Mouse (Mus musculus): ENCODE results near the gene Rbfox3. TPM values are rescaled to one million over a fixed set of nuclear protein-coding genes. Genes with fewer than 3 reads are reported as not detected.

The Rbfox3 gene
- total RNA-seq, 4 experiments from 2014 or later: 229 to 281 (median 270) TPM

DNA sequence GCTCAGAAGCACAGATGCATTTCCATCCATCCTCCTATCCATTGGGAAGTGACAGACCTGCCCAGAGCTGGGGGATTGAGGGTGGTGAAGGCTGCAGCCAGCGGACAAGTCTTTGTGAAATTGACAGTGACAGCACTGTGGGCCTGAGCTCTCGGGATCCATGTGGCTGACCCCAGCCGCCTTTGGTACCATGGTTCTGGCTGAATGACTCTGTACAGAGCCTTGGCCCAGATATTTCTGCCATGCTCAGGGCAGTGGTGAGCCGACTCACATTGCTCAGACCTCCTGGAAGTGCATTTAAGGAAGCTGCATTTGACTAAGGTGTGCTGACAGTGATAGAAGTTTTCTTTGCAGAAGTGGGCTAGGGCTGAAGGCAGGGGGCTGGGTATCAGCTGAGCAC, 144.0 kb downstream of the Rbfox3 start:
- no peak for DNase-seq (ENCODE audit: low spot score in 2 of 2)

DNA sequence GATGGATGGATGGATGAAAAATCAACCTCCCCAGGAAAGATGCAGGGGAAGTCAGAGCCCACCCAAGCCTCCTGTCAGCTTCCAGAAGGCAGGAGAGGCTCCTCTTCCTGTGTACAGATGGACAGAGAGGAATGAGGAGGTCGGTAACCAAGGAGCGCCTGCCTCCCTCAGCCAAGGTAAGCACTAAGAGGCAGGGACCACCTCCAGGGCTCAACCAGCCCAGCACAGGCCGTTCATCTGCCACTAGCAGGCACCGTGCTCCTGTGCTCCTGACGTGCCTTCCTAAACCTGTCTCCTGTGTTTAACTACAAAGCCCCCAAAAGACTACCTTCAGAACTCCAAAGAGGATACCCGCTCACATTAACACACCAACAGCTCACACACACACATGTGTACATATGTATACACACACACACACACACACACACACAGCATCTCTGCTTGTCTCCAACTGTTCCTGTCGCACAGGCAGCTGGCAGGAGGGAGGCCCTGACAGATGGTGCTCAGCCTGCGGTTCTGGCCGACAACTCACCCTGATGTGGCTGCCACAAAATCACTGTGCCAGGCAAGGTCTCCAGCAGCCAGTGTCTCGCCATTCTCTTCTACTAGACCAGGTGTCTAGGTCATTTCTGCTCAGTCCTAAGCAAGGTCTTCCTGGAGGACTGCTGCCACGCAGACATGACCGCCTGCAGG, 151.0 kb downstream of the Rbfox3 start:
- peak in 1 of 2 experiments; percentile 61 for DNase-seq (ENCODE audit: low spot score in 2 of 2)

DNA sequence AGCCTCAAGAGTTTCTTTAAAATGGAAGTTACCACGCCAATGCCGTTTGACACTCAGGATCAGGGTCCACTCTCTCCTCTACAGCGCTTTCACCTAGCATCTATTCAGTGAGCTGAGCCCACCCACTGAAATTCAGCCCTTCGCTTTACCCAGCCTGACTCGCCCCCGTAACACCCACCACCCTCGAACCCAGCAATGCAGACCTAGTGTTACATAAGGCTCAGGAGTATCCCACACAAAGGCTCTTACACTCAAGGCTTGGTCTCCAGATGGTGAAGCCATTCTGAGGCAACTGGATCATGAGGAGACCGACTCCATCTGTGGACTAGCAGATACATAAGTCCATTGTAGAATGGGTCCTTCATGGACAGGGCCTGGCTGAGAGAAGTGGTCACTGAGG, 152.2 kb downstream of the Rbfox3 start:
- no peak for DNase-seq (ENCODE audit: low spot score in 2 of 2)

DNA sequence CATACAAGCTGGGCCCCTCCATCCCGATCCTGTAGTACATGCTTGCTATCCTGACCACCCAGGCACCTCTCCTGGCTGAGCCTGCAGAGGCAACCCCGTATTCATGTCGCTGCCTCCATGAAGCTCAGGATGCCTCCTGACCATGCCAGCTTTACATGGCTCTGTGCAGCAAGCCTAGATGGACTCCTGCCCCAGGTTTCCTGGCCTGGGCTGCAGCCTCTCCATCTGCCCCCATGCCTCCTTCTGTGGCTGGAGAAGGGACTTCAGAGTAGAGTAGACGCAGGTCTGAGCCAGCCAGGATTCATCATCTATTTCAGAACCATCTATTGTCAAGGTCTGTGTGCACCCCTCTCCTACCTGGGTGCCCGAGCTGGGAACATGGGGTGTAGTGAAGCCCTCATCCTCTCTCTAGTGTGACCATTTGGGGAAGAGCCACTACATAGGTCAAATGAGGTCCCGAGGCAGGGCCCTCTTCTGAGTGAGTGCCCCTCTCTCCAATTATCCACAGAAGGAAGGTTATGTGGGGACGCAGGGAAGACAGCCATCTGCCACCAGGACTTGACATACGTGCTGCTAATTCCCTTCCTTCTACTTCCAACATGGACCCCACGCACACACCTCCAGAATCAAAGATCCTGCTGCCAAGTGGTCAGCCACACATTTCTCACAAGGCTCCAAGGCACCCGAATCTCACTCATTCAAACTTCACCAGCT, 153.0 kb downstream of the Rbfox3 start:
- DNase-seq (ENCODE audit: low spot score in 2 of 2): no peak

DNA sequence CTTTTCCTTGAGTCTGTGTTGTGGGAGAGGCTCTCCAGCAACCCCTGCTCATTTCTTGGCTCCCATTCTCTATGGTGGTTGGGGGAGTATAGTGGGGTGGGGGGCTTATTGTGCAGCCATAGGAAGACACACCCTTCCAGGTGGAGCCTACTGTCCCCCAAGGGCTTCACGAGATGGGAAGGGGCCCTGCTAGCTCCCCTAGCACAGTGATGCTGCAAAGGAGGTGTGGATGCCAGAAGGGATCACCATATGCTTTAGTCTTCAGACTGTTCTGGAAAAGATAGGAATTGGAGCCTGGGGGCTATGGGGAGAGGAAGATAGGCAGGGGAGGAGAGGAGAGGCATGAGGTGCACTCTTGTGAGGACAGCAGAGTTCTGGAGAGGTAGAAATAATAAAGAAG, 153.9 kb downstream of the Rbfox3 start:
- no peak for DNase-seq (ENCODE audit: low spot score in 2 of 2)

DNA sequence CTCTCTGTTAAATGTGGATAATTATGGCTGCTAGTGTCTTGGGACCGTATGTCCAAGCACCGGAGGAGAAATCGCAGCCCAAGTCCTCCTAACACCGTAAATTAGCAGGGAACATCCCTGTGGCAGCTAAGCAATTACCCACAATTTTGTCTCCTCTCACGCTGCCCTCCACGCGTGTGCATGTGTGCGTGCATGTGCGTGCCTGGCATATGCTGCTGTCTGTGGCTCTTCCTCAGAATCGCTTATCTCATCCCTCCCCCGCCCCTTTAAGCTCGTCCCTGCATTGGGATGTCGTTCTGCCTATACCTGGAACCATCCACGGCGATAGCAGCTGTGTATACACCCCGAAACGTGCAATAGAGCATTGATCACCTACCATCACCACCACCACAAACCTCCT, 156.4 kb downstream of the Rbfox3 start:
- no peak for DNase-seq (ENCODE audit: low spot score in 2 of 2)

DNA sequence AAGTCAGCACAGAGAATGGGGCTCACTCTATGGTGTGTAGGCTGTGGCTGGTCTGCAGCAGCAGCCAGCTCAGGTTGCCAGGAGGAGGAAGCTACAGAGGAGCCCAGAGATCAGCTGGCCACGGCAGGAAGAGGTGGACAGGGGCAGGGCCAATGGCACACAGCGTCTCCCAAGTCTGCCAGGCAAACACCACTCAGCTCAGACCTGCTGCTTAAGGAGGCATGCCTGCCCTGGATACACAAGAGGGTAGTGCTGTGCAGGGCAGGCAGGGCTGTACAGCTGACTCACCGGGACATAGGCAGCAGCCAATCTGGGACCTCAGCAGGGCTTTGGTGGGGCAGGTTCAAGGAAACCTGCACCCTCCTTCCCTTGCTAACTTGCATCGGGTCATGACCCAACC, 156.9 kb downstream of the Rbfox3 start:
- DNase-seq (ENCODE audit: low spot score in 2 of 2): no peak

DNA sequence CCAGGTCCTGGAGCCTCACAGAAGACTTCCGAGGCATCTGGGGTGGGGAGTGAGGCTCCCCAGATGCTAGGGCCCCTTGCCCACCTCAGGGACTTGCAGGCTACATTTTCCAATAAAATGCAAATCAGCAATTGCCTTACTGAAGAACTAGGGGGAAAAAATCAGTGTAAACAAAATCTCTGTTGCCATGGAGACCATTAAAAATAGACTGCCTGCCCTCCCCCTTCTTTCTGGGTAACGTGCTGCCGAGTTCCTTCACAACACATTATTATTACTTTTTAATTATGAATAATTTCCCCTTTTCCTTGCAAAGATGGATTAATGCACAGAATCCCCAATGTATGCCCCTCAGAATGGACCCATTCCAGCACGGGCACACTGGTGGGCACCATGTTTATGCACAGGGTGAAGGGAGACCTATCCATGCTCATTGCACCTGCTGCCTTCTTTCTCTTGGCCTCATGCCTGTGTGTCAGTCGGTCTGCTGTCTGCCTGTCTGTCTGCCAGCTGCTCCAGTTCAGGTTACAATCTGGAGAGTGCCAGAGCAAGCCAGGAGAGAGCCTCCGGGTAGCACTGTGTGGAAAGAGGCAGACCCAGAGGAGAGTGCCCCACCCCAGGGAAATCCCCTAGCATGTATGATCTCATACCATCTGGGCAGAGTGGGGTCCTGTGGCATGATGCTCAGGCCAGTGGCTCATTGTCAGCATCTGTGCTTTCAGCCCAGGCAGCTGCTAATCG, 159.3 kb downstream of the Rbfox3 start:
- peak in 1 of 2 experiments; percentile 60 for DNase-seq (ENCODE audit: low spot score in 2 of 2)

DNA sequence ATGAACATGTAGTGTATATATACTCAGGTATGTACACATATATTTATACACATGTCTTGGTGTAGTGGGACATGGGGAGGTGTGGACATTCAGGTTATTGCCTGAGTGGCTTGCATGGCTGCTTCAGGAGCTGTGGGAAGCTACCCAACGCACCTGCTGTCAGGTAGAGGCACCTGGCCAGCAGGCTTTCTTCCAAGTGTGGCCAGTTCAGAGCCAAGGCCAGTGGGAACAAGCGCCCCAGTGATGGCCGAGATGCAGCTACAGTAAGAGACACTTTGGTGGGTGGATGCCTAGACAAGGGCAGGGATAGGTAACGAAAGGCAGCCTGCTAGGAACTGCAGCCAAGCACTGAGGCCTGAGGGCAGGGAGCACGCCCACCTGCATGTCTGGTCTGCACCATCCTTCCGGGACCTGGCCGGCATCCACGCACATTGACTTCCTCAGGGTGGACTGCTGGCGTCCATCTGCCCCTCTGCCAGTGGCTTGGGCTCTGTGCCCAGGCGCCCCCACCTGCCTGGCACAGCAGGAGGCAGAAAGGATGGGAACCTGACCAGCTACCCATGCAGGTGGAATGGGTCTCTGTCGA, 160.6 kb downstream of the Rbfox3 start:
- DNase-seq (ENCODE audit: low spot score in 2 of 2): no peak

DNA sequence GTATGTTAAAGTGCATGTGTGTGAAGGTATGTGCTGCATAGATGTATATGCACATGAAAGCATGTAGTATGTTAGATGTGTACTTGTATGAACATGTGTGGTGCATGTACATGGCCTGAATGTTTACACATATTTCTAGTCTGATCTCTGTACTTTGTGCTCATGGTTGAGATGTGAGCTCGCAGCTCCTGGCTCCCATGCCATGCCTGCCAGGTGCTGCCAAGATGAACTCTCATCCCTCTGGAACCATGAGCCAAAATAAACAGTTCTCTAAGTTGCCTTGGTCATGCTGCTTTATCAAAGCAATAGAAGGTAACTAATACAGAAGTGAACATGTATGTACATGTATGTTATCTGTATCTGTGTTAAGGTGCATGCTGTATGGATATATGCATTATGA, 161.9 kb downstream of the Rbfox3 start:
- DNase-seq (ENCODE audit: low spot score in 2 of 2): no peak

DNA sequence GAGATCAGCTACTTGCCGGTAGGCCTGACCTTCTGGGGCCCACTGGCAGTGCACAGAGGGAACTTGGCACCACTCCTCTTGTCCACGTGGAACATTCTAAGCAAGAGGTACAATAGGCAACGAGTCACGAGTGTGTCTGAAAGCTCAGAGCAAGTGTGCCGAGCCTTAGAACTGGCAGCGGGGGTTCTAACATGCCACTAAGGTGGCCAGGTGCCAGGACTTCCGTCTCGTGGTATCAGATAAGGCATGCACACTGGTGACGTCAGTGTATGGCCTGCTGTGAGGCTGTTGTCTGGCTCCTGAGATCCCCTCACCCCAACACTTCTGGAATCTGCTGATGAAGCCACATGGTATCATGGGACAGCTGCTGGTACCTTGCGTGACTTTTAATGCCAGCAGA, 162.8 kb downstream of the Rbfox3 start:
- DNase-seq (ENCODE audit: low spot score in 2 of 2): no peak

DNA sequence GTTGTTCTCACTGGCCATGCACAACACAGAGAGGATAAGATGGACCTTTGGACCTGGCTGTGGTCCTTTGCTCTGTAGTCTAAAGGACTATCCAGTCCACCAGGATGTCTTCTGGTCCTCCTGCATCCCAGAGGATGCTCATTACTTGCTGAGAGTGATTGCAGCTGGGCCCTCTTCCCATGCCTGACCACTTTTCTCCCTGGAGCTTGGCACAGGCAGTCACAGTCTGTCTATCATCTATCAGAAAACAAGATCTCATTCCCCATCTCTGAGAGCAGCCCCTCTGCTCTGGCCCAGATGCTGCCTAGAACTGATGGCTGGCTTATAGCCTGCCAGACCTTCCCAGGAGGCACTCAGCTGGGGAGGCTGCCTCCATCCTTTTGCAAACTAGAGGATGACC, 166.1 kb downstream of the Rbfox3 start:
- no peak for DNase-seq (ENCODE audit: low spot score in 2 of 2)

DNA sequence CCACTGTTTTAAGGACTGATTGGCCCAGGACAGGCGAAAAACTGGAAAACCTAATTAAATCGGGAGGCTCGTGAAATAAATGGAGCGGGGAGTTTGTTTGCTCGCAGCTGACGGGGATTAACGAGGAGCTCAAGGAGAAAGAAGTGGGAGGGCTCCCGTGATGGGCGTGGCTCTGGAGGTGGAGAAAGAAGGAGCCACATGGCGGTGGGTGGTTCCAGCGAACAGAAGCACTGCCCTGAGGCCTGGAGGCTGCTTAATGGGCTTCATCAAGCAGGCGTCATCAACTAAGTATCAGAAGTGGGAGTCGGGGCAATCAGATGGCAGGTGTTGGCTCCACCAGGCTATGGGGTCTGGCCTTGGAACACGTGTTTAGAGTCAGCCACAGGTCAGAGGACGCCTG, 166.6 kb downstream of the Rbfox3 start:
- peak; percentile 57 to 68 for DNase-seq (ENCODE audit: low spot score in 2 of 2)

DNA sequence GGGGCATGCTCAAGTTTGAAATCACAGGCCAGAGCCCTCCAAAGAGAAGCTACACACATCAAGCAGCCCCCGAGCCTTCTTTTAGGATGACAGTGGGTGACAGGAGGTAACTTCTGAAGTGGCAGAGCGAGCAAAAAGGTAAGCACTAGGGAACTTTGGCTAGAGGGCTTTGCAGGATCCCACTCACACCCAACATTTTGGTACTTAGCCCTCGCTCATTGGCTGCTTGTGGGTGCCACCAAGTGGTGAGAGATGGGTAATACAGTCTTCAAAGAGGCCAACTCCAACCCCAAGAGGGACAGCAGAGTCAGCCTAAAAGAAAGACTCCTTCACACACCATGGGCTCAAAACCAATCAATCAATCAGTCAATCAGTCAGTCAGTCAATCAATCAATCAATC, 168.6 kb downstream of the Rbfox3 start:
- no peak for DNase-seq (ENCODE audit: low spot score in 2 of 2)

DNA sequence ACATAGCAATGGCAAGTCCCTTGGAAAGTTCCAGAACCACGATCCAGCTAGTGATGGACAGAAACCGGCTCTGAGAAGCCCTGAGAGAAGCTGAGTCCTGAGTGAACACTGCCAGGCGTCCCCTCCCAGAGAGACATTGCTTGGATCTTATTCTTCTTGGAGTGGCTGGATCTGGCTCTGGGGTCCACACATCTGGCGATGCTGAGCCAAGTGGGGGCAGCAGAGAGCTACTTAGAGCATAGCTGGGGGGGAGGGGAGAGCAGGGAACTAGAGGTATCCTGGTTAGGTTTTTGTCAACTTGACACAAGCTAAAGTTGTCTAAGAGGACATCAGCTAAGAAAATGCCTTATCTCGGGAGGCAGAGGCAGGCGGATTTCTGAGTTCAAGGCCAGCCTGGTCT, 170.1 kb downstream of the Rbfox3 start:
- DNase-seq (ENCODE audit: low spot score in 2 of 2): no peak

DNA sequence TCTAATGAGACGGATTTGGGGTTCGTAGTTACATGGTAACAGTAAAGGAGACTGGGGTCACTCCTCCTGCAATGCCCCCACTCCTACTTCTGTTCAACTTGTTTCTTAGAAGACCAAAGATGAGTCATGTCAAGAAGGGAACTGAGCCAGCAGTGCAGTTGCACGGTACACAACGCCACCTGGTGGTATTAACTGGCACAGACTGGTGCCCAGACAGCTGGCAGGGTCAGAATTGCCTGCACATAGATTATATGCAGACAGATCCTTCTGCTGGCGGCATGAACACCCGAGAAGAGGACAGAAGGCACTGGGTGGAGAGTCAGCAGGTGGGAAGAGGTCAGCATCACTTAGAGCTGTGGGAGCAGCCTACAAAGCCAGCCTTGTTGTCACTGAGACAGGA, 171.4 kb downstream of the Rbfox3 start:
- peak; percentile 74 to 83 for DNase-seq (ENCODE audit: low spot score in 2 of 2)

DNA sequence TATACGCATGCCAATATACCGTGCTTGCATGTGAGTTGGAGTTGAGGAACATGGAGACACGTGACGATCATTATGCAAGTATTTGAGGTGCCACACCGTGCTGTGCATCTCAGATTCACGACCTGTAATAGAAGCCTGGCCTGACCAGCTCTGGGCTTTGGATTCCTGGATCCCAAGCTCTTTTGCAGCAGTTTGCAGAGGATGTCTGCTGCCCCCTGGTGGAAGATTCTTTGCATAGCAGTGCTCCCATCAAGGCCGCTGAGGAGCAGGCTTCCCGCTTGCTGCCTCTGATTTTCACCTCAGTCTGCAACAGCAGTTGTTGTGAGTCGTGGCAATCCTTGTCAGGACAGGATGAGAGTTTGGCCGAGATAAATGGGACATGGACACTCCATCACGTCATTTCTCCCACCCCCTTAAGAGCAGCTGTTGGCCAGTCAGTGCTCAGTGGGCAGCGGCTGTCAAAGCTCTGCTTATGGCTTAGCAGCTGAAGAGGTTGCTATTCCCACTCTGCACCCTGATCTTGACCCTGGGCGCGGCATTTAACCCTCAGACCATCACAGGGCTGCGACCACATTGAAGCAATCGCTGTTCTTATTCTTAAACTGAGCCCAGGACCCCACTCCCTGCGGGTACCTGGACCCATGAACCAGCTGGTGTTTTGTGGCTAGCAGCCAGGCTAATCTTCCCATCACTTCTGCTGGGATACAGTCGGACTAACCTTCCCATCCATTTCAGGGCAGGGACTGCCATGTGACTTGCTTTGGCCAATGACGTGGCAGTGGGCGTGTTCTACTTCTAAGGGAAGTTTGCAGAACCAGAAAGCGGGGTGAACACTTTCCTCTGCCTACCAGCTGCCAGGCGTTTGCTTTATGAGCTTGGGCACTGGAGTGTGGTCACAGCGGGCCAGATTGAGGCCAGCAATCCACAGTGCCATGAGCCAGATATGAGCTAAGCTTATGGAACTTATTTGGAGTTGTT, 172.3 kb downstream of the Rbfox3 start:
- DNase-seq (ENCODE audit: low spot score in 2 of 2): peak; percentile 84 to 93

DNA sequence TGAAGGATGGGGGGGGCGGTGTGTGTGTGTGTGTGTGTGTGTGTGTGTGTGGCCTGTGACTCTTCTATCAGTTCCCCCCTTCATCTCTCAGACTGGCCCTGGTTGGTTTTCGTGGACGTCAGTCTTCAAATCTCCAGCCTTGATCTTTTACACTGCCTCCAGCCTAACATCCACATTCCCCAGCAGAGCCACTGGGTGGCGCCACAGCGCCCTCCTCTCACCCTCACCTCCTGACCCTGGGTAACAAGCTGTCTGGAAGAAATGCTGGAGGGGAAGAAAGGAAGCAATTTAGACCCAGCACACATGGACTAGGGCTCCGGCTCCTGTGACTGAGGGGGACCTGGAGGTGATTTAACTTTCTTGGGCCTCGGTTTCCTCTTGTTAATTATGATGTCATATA, 173.1 kb downstream of the Rbfox3 start:
- no peak for DNase-seq (ENCODE audit: low spot score in 2 of 2)

DNA sequence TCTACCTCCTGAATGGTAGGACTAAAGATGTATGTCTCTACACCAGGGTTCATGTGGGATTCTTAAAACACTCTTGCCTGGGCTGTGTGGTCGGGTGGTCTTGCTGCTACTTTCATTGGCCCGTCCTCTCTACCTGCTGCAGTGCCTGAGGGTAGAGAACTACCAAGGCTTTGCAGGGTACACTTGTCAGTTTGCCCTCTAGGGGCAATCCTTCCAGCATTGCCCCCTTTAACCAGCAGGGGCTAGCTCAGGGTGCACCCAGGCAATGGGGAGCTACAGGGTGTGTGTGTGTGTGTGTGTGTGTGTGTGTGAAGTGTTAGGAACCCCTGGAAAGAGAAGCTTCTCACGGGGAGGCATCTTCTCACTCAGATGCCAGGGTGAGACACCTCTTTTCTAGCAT, 173.6 kb downstream of the Rbfox3 start:
- DNase-seq (ENCODE audit: low spot score in 2 of 2): no peak

DNA sequence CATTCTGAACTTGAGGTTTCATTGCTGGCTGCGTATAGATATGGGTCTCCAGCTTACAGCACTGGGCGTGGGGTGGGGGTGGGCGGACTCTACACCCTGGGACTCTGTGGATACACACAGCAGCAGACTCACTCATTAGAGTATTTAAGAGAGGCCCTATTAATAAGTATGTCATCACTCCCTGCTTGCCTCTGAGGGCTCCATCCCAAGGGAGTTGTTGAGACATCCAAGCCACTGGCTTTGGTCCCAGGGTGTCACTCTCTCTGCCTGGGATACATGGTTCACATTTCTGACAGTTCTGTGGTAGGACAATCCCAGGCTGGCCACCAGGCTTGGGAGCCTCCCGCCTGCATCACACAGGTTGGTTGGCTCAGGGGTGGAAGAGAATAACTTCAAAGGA, 174.4 kb downstream of the Rbfox3 start:
- DNase-seq (ENCODE audit: low spot score in 2 of 2): no peak

DNA sequence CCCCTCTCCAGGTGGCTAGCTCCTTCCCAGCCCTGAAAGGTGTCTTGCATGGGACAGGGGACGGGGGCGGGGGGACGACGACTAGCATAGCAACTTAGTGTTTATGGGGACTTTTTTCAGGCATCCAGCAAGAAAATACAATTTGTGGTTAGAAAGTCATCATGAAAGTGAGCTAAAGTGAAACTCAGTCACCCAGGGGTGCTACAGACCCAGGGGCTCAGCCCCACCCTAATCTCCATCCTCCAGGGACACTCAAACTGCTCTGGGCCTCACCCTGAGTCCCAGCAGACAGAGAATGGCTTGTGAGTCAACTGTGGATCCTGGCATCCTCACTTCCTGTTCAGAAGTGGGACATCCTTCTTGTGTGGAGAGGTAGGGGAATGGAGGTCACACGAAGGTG, 179.7 kb downstream of the Rbfox3 start:
- no peak for DNase-seq (ENCODE audit: low spot score in 2 of 2)

All from layer of hippocampus, adult 8-10 months (tissue).